Mouse (Mus musculus) neural tube, embryonic 13.5 days (tissue): ENCODE results near the gene Klk1b3. TPM values are rescaled to one million over a fixed set of nuclear protein-coding genes. Genes with fewer than 3 reads are reported as not detected.
"Not testable (repeated sequence)": the region's sequence is repeated elsewhere in the genome, so short reads cannot be mapped to it uniquely, and the experiment has no call there.

Experiments
- ATAC-seq: fragments of 200-750 bp; cut with Nextera tagmentation; 2 replicates; pipeline ENCODE4 v1.8.0; 2017; ENCODE audit warnings: low read depth, mild to moderate bottlenecking, moderate TSS enrichment, moderate library complexity
- H3K27ac ChIP-seq: fragments of 300-500 bp; sonication (generic); replicated peaks from 2 replicates; pipeline ENCODE4 v1.5.1; 2015; ENCODE audit warnings: moderate library complexity, mild to moderate bottlenecking, inconsistent platforms
- H3K27me3 ChIP-seq: fragments of 300-500 bp; sonication (generic); 2 replicates; pipeline ENCODE4 v1.6.1; 2015; ENCODE audit warnings: mild to moderate bottlenecking, inconsistent platforms
- H3K36me3 ChIP-seq: fragments of 300-500 bp; sonication (generic); 2 replicates; pipeline ENCODE4 v1.6.1; 2015; ENCODE audit warnings: mild to moderate bottlenecking, inconsistent platforms
- H3K4me1 ChIP-seq: fragments of 300-500 bp; sonication (generic); replicated peaks from 2 replicates; pipeline ENCODE4 v1.6.1; 2015; ENCODE audit warnings: inconsistent platforms
- H3K4me2 ChIP-seq: fragments of 300-500 bp; sonication (generic); 2 replicates; pipeline ENCODE4 v1.6.1; 2015; ENCODE audit warnings: inconsistent platforms, mild to moderate bottlenecking, moderate library complexity
- H3K4me3 ChIP-seq: fragments of 300-500 bp; sonication (generic); 2 replicates; pipeline ENCODE4 v1.5.1; 2015; ENCODE audit warnings: mild to moderate bottlenecking, inconsistent platforms
- H3K9ac ChIP-seq: fragments of 300-500 bp; sonication (generic); 2 replicates; pipeline ENCODE4 v1.6.1; 2015; ENCODE audit warnings: moderate library complexity, mild to moderate bottlenecking, inconsistent platforms
- H3K9me3 ChIP-seq: fragments of 300-500 bp; sonication (generic); 2 replicates; pipeline ENCODE4 v1.6.1; 2016; ENCODE audit warnings: inconsistent platforms
- WGBS: fragments of 180-500 bp; shearing (Covaris S2); methylation state at CpG from one replicate; pipeline ENCODE4 v1.1.7; 2015; 5-methylcytosine and 5-hydroxymethylcytosine counted together
- polyA plus RNA-seq: library from polyadenylated mRNA; unstranded; fragments of >200 nt; fragmentation: Nextera tagmentation; extraction: Ambion mirVana; gene quantifications from 2 replicates; pipeline ENCODE4 v1.2.1, GENCODE M21; 2015

The Klk1b3 gene
- polyA plus RNA-seq, 1 experiment from 2014 or later: not detected

GRCm38 (mm10) chr7:44240712-44241111 lies 42.7 kb downstream of the Klk1b3 start:
- WGBS: 73% methylated on average over 1 of the region's 1 CpGs
- no peak overlapping the region for H3K27ac ChIP-seq
- H3K4me1 ChIP-seq: peaks cover 8% of the 10 kb centered on the region
- no peak overlapping the region for H3K4me2 ChIP-seq
- no peak overlapping the region for H3K9ac ChIP-seq
- H3K36me3 ChIP-seq: no peaks in the 10 kb centered on the region
- no peaks in the 10 kb centered on the region for H3K9me3 ChIP-seq
- H3K4me3 ChIP-seq: no peak overlapping the region
- ATAC-seq: no peak
- H3K27me3 ChIP-seq: no peaks in the 10 kb centered on the region

GRCm38 (mm10) chr7:44241163-44241562 lies 43.2 kb downstream of the Klk1b3 start:
- Histone ChIP-seq H3K36me3 (no peaks in the 10 kb centered on the region), H3K9ac (no peak overlapping the region), H3K27me3 (no peaks in the 10 kb centered on the region), H3K4me2 (no peak overlapping the region), H3K4me3 (no peak overlapping the region), H3K27ac (no peak overlapping the region), H3K9me3 (no peaks in the 10 kb centered on the region), H3K4me1 (peaks cover 9% of the 10 kb centered on the region)
- 63% methylated on average over 2 of the region's 2 CpGs for WGBS
- no peak for ATAC-seq

- Histone ChIP-seq H3K27ac (no peak overlapping the region), H3K4me3 (no peak overlapping the region), H3K36me3 (peaks cover 13% of the 10 kb centered on the region), H3K4me2 (no peak overlapping the region), H3K27me3 (no peaks in the 10 kb centered on the region), H3K9ac (no peak overlapping the region), H3K9me3 (no peaks in the 10 kb centered on the region), H3K4me1 (peaks cover 28% of the 10 kb centered on the region)
- WGBS: 48% methylated on average over 1 of the region's 1 CpGs
- ATAC-seq: no peak
These were observed 46.1 kb downstream of the Klk1b3 start for GRCm38 (mm10) chr7:44244080-44244479.

GRCm38 (mm10) chr7:44246055-44246983 lies 48.3 kb downstream of the Klk1b3 start, which contains the start of the genes 1700028J19Rik and 2410002F23Rik:
1700028J19Rik (minus strand) TSS chr7:44246695.
2410002F23Rik (plus strand) TSS chr7:44246722.
- peak; percentile 82 for ATAC-seq
- H3K27ac ChIP-seq: peak within 1 kb of the TSS; percentile 95
- no peaks in the 10 kb centered on the region for H3K9me3 ChIP-seq
- H3K4me3 ChIP-seq: peak within 1 kb of the TSS; percentile 94
- peak within 1 kb of the TSS; percentile 87 for H3K9ac ChIP-seq
- under 1% methylated on average over 62 of the region's 62 CpGs for WGBS
- H3K36me3 ChIP-seq: peaks cover 34% of the 10 kb centered on the region
- peaks cover 32% of the 10 kb centered on the region for H3K4me1 ChIP-seq
- peak within 1 kb of the TSS; percentile 89 for H3K4me2 ChIP-seq
- no peaks in the 10 kb centered on the region for H3K27me3 ChIP-seq

GRCm38 (mm10) chr7:44246984-44247470 lies 49.0 kb downstream of the Klk1b3 start:
- peak overlapping the region; percentile 89 for H3K4me2 ChIP-seq
- peak overlapping the region; percentile 94 for H3K4me3 ChIP-seq
- peaks cover 38% of the 10 kb centered on the region for H3K36me3 ChIP-seq
- peak; percentile 19 for ATAC-seq
- H3K9ac ChIP-seq: peak overlapping the region; percentile 87
- 0% methylated on average over 23 of the region's 23 CpGs for WGBS
- no peaks in the 10 kb centered on the region for H3K27me3 ChIP-seq
- peak overlapping the region; percentile 95 for H3K27ac ChIP-seq
- H3K4me1 ChIP-seq: peaks cover 32% of the 10 kb centered on the region
- no peaks in the 10 kb centered on the region for H3K9me3 ChIP-seq

- peak overlapping the region; percentile 87 for H3K9ac ChIP-seq
- 94% methylated on average over 2 of the region's 2 CpGs for WGBS
- H3K4me2 ChIP-seq: peak overlapping the region; percentile 89
- peaks cover 48% of the 10 kb centered on the region for H3K36me3 ChIP-seq
- H3K4me3 ChIP-seq: peak overlapping the region; percentile 94
- H3K9me3 ChIP-seq: no peaks in the 10 kb centered on the region
- no peak for ATAC-seq
- H3K27me3 ChIP-seq: no peaks in the 10 kb centered on the region
- H3K4me1 ChIP-seq: peaks cover 35% of the 10 kb centered on the region
- H3K27ac ChIP-seq: no peak overlapping the region
These were observed 50.0 kb downstream of the Klk1b3 start for GRCm38 (mm10) chr7:44247971-44248370.

- no peak for ATAC-seq
- Histone ChIP-seq H3K36me3 (peaks cover 60% of the 10 kb centered on the region), H3K9me3 (no peaks in the 10 kb centered on the region), H3K9ac (no peak overlapping the region), H3K4me3 (no peak overlapping the region), H3K27ac (no peak overlapping the region), H3K4me1 (peaks cover 35% of the 10 kb centered on the region), H3K27me3 (no peaks in the 10 kb centered on the region), H3K4me2 (no peak overlapping the region)
- 94% methylated on average over 4 of the region's 4 CpGs for WGBS
These were observed 51.3 kb downstream of the Klk1b3 start for GRCm38 (mm10) chr7:44249248-44249647.

- H3K4me3 ChIP-seq, ATAC-seq, H3K27me3 ChIP-seq, H3K4me2 ChIP-seq, H3K9ac ChIP-seq, H3K9me3 ChIP-seq, H3K27ac ChIP-seq: not testable (repeated sequence)
- 92% methylated on average over 17 of the region's 17 CpGs for WGBS
- H3K4me1 ChIP-seq: peaks cover 27% of the 10 kb centered on the region
- peaks cover 60% of the 10 kb centered on the region for H3K36me3 ChIP-seq
These were observed 52.8 kb downstream of the Klk1b3 start for GRCm38 (mm10) chr7:44250732-44251275.

Other genes with a start within 250 kb of the Klk1b3 start
- not detected in 2 replicates for gene Klk1b8, start 247.5 kb upstream of the Klk1b3 start, polyA plus RNA-seq
- gene Klk1b1, start 231.4 kb upstream of the Klk1b3 start, polyA plus RNA-seq: not detected in 2 replicates
- not detected in 2 replicates for gene Klk1b9, start 222.1 kb upstream of the Klk1b3 start, polyA plus RNA-seq
- not detected in 2 replicates for gene Klk1b11, start 202.3 kb upstream of the Klk1b3 start, polyA plus RNA-seq
- gene Klk1b26, start 186.0 kb upstream of the Klk1b3 start, polyA plus RNA-seq: not detected in 2 replicates
- not detected in 2 replicates for gene Klk1b27, start 145.9 kb upstream of the Klk1b3 start, polyA plus RNA-seq
- gene Klk1b21, start 95.9 kb upstream of the Klk1b3 start, polyA plus RNA-seq: not detected in 2 replicates
- not detected in 2 replicates for gene Klk1b22, start 85.5 kb upstream of the Klk1b3 start, polyA plus RNA-seq
- gene Klk1b16, start 61.4 kb upstream of the Klk1b3 start, polyA plus RNA-seq: not detected in 2 replicates
- gene Klk1b24, start 10.0 kb upstream of the Klk1b3 start, polyA plus RNA-seq: not detected in 2 replicates
- not detected in 2 replicates for gene Klk1b4, start 9.2 kb downstream of the Klk1b3 start, polyA plus RNA-seq
- not detected in 2 replicates for gene Klk1b5, start 17.8 kb downstream of the Klk1b3 start, polyA plus RNA-seq
- gene Klk1, start 27.2 kb downstream of the Klk1b3 start, polyA plus RNA-seq: not detected in 2 replicates
- gene Gm36864, start 38.0 kb downstream of the Klk1b3 start, polyA plus RNA-seq: not detected in 2 replicates
- gene 1700028J19Rik, start 48.5 kb downstream of the Klk1b3 start, polyA plus RNA-seq: 1.1 and 1.3 TPM in 2 replicates
- gene 2410002F23Rik, start 48.5 kb downstream of the Klk1b3 start, polyA plus RNA-seq: 180 and 187 TPM in 2 replicates
- not detected in 2 replicates for gene Acp4, start 59.2 kb downstream of the Klk1b3 start, polyA plus RNA-seq
- gene Gm15517, start 63.3 kb downstream of the Klk1b3 start, polyA plus RNA-seq: not detected in 2 replicates
- 2.8 TPM in 2 replicates for gene Clec11a, start 108.7 kb downstream of the Klk1b3 start, polyA plus RNA-seq
- 26.5 and 27.7 TPM in 2 replicates for gene Shank1, start 112.1 kb downstream of the Klk1b3 start, polyA plus RNA-seq
- gene Syt3, start 185.9 kb downstream of the Klk1b3 start, polyA plus RNA-seq: 24.9 and 28.4 TPM in 2 replicates
- gene 1700008O03Rik, start 187.6 kb downstream of the Klk1b3 start, polyA plus RNA-seq: 1.0 and 1.5 TPM in 2 replicates
- 11.3 and 13.3 TPM in 2 replicates for gene Lrrc4b, start 230.8 kb downstream of the Klk1b3 start, polyA plus RNA-seq